Mouse (Mus musculus): ENCODE results near the gene Snrpd2.

DNA sequence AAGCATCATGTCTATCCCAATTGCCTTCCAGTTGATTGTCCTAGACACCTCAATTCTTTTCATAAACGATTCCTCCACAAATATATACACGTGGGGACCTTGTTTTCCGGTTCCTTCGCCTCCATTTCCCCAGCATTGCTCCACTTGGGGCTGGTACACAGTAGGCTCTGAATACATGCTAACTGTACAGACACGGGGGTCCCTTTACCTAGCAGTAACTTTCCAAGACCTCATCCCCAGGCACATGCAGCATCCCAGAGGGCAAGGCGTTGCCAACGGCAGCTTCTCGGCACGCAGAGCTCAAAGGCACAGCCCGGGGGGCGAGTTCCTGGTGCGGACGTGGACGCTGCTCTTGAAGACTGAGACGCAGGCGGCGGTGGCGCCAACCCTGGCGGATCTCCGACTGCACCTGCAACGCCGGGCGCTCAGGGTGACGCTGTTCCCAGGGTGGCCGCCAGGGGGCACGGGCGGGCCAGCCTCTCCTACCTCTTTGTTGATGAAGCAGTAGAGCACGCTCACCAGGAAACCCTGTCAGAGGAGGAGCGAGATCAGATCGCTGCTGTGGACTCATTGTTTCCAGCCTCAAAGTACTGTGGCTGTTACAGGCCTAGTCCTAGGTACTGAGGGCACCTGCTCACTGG, 7.8 kb downstream of the Snrpd2 start:
- TF ChIP-seq CTCF (IDR thresholded peaks at IDR 0.05; ENCODE audit: low read depth) (peak; percentile 98), EP300 (IDR thresholded peaks at IDR 0.05; ENCODE audit: low read depth) (no peak)

Data from liver, embryonic 14.5 days (tissue).